Mouse (Mus musculus): ENCODE results near the gene Dctn2.
A peak's percentile ranks its signal among the peaks of the same experiment; 100 is the strongest.

The Dctn2 gene

DNA sequence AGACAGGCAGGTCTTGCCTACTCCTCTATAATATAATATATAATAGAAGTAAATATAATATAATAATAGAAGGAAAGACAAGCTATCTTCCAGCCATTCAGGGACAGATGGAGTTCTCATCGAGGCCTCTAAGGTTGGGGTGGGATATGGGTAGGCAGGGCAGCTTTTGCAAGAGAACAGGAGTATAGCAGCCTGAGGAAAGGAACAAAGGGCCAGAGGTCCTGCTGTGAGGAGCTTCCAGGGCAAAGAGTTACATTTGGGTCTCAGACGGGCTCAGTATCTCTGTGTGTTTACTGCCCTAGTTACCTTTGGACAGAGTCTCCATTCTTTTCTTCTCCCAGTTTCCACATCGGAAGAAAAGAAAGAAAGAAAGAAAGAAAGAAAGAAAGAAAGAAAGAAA lies 2.5 kb upstream of the Dctn2 start:
- no peak for DNase-seq (ENCODE audit: low spot score in 2 of 2)

DNA sequence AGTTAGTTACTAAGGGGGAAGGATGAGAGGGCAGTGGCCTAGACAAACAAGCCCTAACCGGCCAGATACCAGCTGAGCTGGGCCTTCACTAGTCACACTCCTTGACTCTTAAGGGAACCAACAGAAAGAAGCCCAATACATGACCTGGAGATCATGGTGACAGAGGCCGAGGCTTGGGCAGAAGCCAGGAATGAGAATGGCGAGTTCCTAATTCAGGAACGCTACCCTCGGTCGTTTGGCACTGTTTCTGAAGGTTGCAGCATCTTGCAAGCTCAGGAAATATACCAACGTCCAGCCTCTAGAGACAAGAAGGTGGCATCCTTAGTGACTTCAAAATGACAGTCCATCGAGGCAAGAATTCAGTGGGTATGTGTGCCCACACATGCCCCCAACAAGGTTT lies 1.8 kb upstream of the Dctn2 start:
- DNase-seq (ENCODE audit: low spot score in 2 of 2) = no peak

DNA sequence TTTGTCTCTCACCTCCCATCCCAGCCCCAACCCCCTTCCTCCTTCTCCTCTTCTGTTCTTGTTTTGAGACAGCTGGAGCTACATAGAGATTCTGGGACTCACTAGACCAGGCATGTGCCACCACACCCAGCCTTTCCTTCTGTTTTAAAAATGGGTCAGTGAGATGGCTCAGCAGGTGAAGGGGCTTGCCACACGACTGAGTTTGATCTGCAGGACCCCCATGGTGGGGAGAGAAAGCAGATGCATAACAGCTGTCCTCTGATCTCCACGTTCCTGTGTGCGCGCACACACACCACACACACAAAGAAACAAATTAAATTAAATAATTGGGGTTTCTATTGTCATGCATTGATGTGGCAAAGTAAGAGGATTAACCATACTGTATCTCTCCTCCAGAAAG lies 1.2 kb upstream of the Dctn2 start:
- no peak for DNase-seq (ENCODE audit: low spot score in 2 of 2)

DNA sequence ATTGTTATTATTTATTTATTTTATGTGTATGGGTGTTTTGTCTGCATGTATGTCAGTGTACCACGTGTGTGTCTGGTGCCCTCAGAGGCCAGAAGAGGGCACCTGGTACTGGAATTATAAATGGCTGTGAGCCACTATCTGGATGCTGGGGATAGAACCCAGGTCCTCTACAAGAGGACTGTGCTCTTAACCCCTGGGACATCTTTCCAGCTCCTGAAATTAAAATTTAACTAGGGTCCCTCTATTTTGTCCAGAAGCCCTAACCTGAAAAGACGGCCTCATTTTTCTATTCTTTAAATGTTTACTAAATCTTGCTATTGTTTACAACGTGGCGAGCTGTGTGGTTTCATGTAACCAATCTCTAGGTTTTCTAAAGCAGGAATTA lies 449 bp upstream of the Dctn2 start:
- DNase-seq (ENCODE audit: low spot score in 2 of 2) = no peak

DNA sequence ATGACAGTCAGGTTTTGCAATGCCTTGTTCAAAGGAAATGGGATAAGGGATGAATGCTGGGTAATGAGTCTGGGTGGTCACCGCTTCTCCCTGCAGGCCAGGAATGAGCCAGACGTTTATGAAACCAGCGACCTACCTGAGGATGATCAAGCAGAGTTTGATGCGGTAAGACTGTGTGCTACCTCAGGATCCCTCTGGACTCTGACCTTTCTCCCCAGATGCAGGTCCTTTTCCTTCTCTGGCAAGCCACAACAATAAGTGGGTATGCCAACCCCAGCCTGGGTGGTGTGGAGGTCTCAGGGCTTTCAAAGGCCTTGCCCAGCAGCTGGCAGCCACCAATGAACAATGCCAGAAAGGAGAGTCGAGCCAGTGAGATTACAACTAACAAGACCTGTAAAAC lies 1.1 kb downstream of the Dctn2 start:
- no peak for DNase-seq (ENCODE audit: low spot score in 2 of 2)

DNA sequence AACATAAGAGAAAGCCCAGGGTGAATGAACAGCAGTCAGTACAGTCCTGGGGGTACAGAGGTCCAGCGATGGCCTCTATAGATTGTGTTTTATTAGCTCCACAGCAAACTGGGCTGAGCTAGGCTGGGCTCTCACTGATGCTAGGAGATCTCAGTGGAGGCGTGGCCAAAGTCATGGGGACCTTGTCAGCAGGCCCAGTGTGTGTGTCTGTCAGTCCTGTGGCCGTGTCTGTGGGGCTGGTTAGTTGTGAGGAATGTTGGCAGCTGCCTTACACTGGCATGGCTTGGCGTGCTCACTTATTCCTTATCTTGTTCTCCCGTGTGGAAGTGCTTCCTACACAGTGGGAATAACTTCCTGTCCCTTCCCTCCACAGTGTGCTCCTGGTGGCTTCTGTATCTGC lies 2.2 kb downstream of the Dctn2 start:
- DNase-seq (ENCODE audit: low spot score in 2 of 2) = no peak

DNA sequence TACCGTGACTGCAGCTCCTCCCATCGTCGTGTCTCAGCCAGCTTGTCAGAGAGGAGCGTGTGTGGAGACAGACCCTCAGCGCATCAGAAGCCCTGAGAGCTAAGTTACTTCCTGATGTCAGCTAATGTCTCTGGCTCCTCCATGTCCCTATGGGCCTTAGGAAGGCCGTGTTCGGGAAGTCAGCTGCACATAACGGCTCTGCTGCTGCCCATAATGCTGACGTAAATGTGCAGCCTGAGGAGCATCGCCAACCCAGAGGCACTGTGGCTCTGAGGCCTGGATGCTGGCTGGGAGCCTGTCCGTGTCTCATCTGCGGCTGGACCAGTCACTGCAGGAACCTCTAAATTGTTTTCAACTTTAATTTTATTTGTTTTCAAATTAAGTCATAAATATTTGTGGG lies 2.9 kb downstream of the Dctn2 start:
- DNase-seq (ENCODE audit: low spot score in 2 of 2) = no peak

DNA sequence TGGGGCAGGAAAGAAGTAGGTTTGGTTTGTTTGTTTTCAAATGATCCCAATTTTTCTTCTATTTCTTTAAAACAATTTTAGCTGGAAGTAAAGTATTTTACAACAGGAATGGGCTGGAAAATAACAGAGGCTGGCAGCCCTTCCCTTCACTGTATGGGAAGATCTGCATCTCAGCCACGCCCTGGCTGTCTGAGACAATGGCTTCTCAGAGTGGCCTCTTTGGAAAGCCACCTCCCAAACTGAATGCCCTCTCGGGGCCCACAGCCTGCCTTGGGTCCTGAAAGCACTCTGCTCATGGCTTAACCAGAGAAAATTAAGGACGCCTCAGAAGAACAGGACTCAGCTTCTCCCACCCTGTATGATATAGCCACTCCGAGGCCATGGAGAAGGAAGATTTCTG lies 3.7 kb downstream of the Dctn2 start:
- no peak for DNase-seq (ENCODE audit: low spot score in 2 of 2)

DNA sequence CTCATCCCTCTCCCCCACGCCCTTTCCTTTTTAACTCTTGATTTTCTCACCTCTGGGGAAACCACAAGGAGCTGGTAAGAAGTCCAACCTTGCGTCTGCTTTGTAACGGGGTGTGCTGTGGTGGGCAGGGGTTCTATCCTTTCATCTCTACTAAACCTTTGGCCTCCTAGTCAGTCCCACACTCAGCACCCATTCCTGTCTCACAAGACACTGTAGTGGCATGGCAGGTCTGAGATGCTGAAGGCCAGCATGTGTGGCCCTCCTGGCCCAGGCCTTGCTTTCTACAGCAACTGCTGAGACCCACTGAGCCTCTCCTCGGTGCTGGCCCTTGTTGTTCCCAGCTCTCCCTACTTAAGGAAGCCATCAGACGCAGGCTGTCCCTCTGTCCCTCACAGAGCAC lies 6.2 kb downstream of the Dctn2 start:
- DNase-seq (ENCODE audit: low spot score in 2 of 2) = no peak

DNA sequence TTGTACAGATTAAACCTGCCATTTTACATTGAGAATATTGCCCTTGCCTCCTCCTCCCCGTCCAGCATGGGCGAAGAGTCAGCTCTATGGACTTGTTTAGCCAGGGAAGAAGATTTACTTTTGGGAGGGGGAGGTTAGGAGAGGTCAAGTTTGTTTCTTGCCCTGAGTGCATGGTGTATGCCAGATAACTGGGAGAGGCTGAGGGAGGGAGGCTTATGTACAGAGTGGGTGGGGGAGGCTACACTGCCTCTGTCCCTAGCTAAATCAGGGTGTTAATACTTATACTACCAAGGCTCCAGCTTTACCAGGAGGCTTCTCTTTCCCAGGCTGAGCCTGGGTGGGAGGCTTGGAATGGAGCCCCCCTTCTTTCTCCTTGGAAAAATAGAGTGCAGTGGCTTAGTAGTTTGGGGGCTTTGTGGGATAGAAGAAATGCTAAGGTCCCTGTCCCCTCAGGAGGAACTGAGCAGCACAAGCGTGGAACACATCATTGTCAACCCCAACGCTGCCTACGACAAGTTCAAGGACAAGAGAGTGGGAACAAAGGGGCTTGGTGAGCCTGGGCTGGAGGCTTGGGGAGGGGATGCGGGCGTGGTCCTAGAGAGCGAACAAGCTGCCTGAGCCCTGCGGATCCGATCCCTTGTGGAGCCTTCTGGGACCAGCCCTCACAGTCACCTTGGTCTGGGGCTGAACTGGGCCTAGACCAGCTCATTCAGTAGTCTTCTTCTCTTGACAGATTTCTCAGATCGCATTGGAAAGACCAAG lies 8.3 kb downstream of the Dctn2 start:
- DNase-seq (ENCODE audit: low spot score in 2 of 2) = no peak

DNA sequence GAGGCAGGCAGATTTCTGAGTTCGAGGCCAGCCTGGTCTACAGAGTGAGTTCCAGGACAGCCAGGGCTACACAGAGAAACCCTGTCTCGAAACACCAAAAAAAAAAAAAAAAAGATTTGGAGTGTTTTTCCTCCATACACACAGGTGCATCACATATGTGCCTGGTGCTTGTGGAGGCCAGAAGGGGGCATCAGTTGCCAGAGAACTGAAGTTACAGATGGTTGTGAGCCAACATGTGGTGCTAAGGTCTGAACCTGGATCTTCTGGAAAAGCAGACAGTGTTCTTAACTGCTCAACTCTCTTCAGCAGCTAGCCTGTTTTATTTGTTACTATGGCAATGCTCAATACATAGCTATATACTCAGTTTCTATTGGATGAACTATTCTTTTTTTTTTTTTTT lies 13.6 kb downstream of the Dctn2 start:
- no peak for DNase-seq (ENCODE audit: low spot score in 2 of 2)

DNA sequence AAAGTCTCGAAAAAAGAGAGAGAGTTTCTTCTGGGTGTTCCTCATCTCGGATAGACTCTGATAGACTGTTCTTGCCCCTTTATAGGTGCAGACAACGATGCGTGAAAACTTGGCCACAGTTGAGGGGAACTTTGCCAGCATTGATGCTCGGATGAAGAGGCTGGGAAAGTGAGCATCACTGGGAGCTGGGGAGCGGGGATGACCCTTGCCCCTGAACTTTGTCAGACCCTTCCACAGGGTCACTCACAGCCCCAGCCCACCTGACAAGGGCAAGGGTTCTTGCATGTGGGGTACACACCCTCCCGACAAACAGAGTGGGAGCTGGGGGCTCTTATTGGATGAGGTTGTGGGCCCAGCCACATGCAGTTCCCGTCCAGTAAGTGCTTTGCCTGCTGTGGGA lies 15.1 kb downstream of the Dctn2 start:
- DNase-seq (ENCODE audit: low spot score in 2 of 2) = no peak

DNA sequence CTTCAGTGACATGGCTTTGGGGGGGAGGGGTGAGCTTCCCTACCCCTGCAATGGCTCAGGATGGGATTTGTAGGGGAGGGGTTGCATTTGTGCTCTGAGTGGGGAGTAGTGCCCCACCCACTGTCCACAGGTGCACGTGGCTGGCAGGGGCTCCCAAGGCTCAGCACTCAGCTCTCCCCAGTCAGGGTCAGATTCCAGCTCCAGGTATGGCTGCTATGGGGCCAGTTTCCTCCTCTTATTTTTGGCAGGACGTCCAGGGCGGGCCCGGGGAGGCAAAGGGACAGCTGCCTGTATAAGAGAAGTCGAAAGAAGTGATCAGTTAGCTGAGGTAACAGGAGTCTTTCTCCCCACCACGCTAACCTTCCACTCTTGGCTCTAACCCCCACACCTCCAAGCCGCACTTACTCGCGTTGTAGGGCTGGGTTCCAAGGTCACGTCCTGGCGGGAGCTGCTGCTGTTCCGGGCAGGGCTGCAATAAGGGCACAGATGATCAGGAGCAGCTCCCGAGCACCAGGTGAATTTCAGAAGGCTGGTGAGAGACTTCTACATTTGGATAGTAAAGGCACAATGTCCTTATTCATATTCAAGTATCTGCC lies 16.6 kb downstream of the Dctn2 start:
- DNase-seq (ENCODE audit: low spot score in 2 of 2) = no peak

DNA sequence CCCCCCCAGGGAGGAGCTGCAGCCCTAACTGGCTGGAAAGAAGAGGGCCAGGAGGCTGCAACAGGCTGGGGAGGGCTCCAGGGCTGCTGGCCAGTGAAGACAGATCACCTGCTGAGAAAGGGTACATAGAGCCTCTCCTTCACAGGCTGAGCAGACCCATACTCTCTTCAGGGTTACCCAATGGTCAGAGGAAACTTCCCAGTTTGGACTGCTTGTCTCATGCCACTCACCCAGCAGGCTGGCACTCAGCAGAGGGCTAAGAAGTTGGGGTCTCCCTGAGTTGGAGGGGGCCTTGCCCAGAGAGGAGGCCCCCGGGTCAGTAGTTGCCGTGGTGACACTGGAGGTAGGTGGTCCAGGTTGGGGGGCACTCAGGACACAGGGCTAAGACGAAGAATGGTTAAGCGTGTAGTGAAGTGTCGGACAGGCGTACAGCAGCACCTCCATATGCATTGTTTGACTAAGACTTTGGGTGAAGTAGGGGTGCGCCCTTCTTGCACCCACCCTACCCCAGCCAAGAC lies 18.0 kb downstream of the Dctn2 start:
- DNase-seq (ENCODE audit: low spot score in 2 of 2) = no peak

DNA sequence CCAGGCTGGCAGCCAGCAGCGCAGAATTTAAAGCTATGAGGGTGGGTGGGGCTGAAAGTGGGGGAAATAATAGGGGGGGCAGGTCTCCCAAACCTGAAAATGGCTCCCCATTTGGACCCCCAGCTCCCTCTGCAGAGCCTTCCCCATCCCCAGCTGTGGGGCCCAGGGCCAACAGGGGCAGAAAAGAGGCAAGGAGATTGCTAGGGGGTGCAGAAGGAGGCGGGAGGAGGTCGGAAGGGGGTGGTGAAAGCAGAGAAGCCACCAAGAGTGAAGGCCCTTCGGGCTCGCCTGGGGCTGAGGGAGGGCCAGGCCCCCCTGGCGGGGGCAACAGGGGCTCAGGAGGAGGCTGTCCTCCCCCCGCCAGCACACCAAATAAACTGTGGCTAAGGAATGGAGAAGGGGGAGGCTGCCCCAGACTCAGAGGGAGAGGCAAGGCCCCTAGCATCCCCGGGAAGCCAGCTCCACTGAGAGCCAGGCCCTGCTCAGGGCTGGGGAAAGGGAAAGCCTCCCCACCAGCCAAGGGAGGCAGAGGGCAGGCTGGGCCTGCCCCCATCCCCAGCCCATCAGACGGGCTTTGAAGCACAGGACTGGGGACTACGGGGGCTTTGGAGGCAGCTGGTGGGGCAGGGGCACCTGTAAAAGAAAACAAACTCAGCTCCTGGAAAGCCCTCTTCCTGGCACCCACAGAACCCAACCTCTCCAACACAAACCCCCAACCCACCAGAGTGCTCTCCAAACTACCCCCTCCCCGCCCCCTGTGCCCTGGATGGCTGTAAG lies 18.7 kb downstream of the Dctn2 start:
- DNase-seq (ENCODE audit: low spot score in 2 of 2) = no peak

DNA sequence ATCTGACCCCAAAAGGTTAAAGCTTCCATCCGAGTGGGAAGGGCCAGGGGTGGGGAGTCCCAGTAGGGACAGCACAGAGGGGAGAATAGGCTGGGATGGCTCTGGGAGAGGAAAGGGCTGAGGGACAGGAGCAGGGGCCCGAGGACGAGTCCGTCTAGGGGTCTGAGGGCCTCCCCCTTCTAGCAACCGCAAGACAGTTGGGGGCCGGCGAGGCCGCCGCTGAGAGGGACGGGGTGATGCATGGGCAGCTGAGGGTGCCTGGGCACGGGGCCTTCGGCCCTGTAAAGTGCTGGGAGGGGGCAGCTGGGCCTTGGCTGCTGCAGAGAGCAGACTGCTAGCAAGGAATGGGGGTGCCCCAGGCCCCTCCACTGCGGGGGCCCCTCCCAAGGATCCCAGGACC lies 19.5 kb downstream of the Dctn2 start:
- DNase-seq (ENCODE audit: low spot score in 2 of 2) = no peak

DNA sequence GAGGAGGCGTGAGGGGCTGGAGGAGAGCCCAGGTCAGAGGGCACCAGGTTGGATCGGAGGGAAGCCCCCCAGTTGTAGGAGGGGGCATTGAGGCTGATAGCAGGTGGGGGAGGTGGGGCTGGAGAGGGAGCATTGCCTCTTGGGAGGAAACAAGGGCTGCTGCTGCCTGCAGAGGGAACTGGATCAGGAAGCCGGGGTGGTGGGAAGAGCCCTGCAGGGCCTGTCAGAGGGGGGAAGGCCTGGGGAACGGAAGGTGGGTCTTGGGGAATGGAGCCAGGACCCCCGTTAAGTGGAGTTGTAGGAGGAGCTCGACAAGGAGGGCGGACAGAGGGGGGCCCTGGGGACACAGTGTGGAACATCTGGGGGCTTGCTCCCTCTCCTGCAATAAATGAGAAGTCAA lies 20.0 kb downstream of the Dctn2 start:
- DNase-seq (ENCODE audit: low spot score in 2 of 2) = no peak

DNA sequence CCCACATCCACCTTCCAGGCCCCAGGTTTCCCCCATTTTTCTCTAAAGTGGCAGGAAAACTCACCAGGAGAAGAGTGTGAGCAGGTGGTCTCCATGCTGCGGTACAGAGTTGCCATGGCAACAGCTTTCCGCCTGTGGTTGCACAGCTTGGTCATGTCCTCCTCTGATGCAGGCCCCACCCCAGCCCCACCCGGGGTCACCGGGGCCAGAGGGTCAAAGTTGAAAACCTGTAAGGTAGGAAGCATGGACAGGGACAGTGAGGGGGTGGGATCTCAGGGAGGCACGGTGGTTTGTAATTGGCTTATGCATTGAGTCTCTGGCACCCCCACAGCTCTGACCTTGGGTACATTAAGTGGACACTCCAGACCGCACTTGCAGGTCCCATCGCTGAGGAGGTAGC lies 20.6 kb downstream of the Dctn2 start:
- DNase-seq (ENCODE audit: low spot score in 2 of 2) = no peak

DNA sequence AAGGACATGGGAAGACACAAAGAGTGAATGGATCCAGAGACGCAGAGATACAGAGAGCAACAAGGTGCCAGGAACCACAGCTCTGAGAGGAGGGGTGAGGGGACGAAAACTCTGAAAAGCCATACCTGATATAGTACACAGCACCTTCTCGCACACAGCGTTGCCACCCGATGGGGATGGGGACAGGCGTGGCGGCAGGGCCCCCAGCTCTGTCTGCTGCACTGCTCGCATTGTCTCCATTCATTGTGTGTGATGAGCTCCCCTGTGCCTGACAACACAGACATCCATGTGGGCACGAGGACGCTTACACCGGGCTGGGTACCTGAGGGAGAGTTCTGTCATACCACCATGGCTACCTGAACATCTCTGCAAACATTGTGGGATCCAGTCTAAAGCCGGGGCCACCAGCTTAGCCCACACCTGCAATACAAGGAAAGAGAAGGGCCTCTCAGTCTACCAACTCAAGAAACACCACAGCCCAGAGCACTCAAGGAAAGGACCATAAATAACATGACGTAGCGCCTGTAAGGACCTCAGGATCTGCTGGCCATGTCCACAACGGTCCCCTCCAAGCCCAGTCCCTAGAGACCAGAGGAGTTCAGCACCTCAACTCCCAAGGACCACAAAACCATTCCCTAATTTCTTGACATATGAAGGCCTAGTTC lies 21.2 kb downstream of the Dctn2 start:
- no peak for DNase-seq (ENCODE audit: low spot score in 2 of 2)

DNA sequence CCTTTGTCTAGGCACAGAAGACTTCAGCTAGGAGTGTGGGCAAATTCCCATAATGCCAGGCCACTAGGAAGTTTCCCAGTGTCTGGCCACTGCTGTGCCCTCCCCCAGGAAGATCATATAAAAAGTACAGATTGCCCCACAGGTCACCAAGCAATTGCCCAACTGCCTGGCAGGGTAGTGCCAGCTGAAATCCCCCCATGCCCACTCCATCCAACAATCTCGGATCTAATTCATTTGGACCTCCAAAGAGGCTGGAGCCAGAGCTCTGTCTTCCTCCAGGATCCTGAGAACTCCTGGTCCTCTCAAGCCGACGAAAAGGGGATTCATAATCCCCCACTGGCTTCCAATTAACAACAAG lies 21.7 kb downstream of the Dctn2 start:
- DNase-seq (ENCODE audit: low spot score in 2 of 2) = no peak

DNA sequence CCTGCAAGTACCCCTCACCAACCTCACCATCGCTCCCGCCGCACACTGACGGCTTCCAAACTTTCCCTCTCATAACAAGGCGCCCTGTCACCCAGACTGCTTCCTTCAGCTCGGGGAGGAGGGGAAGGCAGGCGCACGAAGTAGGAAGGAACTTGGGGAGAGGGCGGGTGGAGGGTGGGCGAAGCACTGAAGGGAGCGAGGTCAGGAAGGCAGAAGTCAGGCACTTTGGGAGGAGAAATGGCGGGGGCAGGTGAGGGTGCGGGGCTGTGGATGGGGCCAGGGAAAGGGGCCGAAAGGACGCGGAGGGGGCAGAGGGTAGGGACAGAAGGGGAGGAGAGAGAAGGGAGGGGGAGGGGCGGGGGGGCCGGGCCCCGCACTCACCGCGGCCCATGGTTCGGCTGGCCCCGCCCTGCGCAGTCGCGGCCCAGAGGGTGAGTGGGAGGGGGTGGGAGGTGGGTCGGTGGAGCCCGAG lies 22.2 kb downstream of the Dctn2 start:
- peak in 1 of 2 experiments; percentile 38 for DNase-seq (ENCODE audit: low spot score in 2 of 2)

DNA sequence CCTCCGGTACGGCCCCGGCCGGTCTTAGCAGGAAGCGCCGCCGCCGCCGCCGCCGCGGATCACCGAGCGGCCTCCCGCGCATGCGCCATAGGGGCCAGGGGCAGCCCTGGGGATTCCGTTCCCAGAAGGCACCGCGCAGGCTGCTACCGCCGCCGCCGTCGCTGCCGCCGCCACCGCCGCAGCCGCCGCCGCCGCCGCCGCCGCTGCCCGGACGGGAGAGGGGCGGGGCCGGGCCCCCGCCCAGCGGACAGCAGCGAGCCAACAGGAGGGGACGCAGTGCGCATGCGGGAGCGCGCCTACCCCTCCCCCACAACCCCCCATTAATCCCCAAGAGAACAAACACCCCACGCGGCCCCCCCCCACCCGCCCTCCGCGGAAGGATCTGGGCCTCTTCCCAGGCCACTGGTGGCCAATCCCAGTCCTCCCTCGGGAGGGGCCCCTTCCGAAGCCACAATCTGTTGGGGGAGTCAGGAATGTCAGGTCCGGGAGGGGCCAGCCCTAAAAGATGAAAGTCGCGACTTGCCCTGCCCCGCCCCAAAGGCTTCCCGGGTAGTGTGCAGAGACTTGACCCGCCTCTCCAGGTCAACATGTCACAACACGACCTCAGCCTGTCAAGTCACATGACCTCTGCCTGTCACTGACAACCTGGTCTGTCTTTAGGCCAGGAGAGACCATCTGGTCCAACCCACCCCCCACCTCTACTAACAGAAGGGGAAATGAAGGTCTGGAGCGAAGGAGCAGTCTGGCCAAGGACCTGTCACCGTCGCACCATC lies 22.8 kb downstream of the Dctn2 start, which contains the start of gene Mbd6:
Gene Mbd6 (minus strand): TSS at position 219 of the 773 bp plus-strand sequence.
- peak; percentile 84 to 87 for DNase-seq (ENCODE audit: low spot score in 2 of 2)
